Mouse (Mus musculus): ENCODE measurements at regions not wholly inside any gene's neighbourhood (a gene's known extent, or its start where the extent isn't known, plus 50 kb on each side); places are given as distances from the start of the nearest gene placed in this dataset.
A peak's percentile ranks its signal among the peaks of the same experiment; 100 is the strongest.

DNA sequence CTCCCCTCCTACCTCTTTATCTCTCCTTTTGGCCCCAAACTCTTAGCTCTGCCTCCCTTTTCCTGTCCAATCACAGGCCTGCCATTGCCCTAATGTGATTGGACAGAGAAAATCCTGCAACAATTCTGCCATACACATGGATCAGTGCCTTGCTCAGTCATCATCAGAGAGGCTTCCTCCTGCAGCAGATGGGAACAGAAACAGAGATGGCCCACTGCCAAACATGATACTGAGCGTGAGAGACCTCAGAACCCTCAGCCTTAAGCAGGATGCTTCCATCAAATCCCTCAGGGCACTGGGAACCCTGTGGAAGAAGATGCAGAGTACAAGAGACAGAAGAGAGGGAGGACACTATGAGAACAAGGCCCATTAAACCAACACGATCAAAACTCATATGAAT, 62.8 kb upstream of the Cacna2d3 start:
- Histone ChIP-seq H3K9me3 (ENCODE audit: low read length) (no peaks in the 10 kb centered on the region), H3K9ac (replicated peaks; ENCODE audit: low read length, poor library complexity, severe bottlenecking) (no peak overlapping the region), H3K27ac (ENCODE audit: low read depth, low read length) (no peak overlapping the region), H3K27me3 (ENCODE audit: insufficient read depth, low read length) (no peaks in the 10 kb centered on the region), H3K4me2 (ENCODE audit: low read depth, low read length, poor library complexity, severe bottlenecking) (no peak overlapping the region), H3K36me3 (ENCODE audit: insufficient read depth, low read length) (no peaks in the 10 kb centered on the region), H3K4me3 (ENCODE audit: low read depth, low read length) (no peak overlapping the region), H3K4me1 (ENCODE audit: insufficient read depth, low read length) (no peaks in the 10 kb centered on the region)
- WGBS: 80% methylated on average over 2 of the region's 2 CpGs
- TF ChIP-seq CTCF (IDR thresholded peaks at IDR 0.05): no peak
- ATAC-seq (ENCODE audit: low FRiP score): no peak
- DNase-seq (ENCODE audit: low spot score): peak; percentile 10

GRCm38 (mm10) chr14:29786431-29786830, 64.8 kb upstream of the Cacna2d3 start:
- Histone ChIP-seq H3K4me3 (ENCODE audit: low read depth, low read length) (no peak overlapping the region), H3K4me2 (ENCODE audit: low read depth, low read length, poor library complexity, severe bottlenecking) (no peak overlapping the region), H3K27me3 (ENCODE audit: insufficient read depth, low read length) (no peaks in the 10 kb centered on the region), H3K36me3 (ENCODE audit: insufficient read depth, low read length) (no peaks in the 10 kb centered on the region), H3K9ac (replicated peaks; ENCODE audit: low read length, poor library complexity, severe bottlenecking) (no peak overlapping the region), H3K4me1 (ENCODE audit: insufficient read depth, low read length) (no peaks in the 10 kb centered on the region), H3K27ac (ENCODE audit: low read depth, low read length) (no peak overlapping the region), H3K9me3 (ENCODE audit: low read length) (no peaks in the 10 kb centered on the region)
- DNase-seq (ENCODE audit: low spot score): no peak
- 86% methylated on average over 3 of the region's 3 CpGs for WGBS
- no peak for ATAC-seq (ENCODE audit: low FRiP score)
- no peak for TF ChIP-seq CTCF (IDR thresholded peaks at IDR 0.05)

GRCm38 (mm10) chr14:29787796-29788195, 66.1 kb upstream of the Cacna2d3 start:
- H3K9ac ChIP-seq (replicated peaks; ENCODE audit: low read length, poor library complexity, severe bottlenecking): no peak overlapping the region
- 50% methylated on average over 7 of the region's 7 CpGs for WGBS
- H3K27me3 ChIP-seq (ENCODE audit: insufficient read depth, low read length): no peaks in the 10 kb centered on the region
- no peaks in the 10 kb centered on the region for H3K9me3 ChIP-seq (ENCODE audit: low read length)
- DNase-seq (ENCODE audit: low spot score) (no peak), ATAC-seq (ENCODE audit: low FRiP score) (no peak)
- no peak overlapping the region for H3K27ac ChIP-seq (ENCODE audit: low read depth, low read length)
- TF ChIP-seq CTCF (IDR thresholded peaks at IDR 0.05): no peak
- no peak overlapping the region for H3K4me2 ChIP-seq (ENCODE audit: low read depth, low read length, poor library complexity, severe bottlenecking)
- no peaks in the 10 kb centered on the region for H3K4me1 ChIP-seq (ENCODE audit: insufficient read depth, low read length)
- H3K36me3 ChIP-seq (ENCODE audit: insufficient read depth, low read length): no peaks in the 10 kb centered on the region
- H3K4me3 ChIP-seq (ENCODE audit: low read depth, low read length): no peak overlapping the region

- 43% methylated on average over 7 of the region's 7 CpGs for WGBS
- H3K4me2 ChIP-seq (ENCODE audit: low read depth, low read length, poor library complexity, severe bottlenecking): no peak overlapping the region
- TF ChIP-seq CTCF (IDR thresholded peaks at IDR 0.05): no peak
- DNase-seq (ENCODE audit: low spot score) (no peak), ATAC-seq (ENCODE audit: low FRiP score) (no peak)
- no peaks in the 10 kb centered on the region for H3K27me3 ChIP-seq (ENCODE audit: insufficient read depth, low read length)
- H3K27ac ChIP-seq (ENCODE audit: low read depth, low read length): no peak overlapping the region
- no peaks in the 10 kb centered on the region for H3K9me3 ChIP-seq (ENCODE audit: low read length)
- no peaks in the 10 kb centered on the region for H3K4me1 ChIP-seq (ENCODE audit: insufficient read depth, low read length)
- no peak overlapping the region for H3K9ac ChIP-seq (replicated peaks; ENCODE audit: low read length, poor library complexity, severe bottlenecking)
- H3K4me3 ChIP-seq (ENCODE audit: low read depth, low read length): no peak overlapping the region
- no peaks in the 10 kb centered on the region for H3K36me3 ChIP-seq (ENCODE audit: insufficient read depth, low read length)
These were observed 66.7 kb upstream of the Cacna2d3 start for GRCm38 (mm10) chr14:29788351-29788750.

- Histone ChIP-seq H3K9me3 (ENCODE audit: low read length) (no peaks in the 10 kb centered on the region), H3K9ac (replicated peaks; ENCODE audit: low read length, poor library complexity, severe bottlenecking) (no peak overlapping the region), H3K36me3 (ENCODE audit: insufficient read depth, low read length) (no peaks in the 10 kb centered on the region), H3K4me3 (ENCODE audit: low read depth, low read length) (no peak overlapping the region), H3K27ac (ENCODE audit: low read depth, low read length) (no peak overlapping the region), H3K4me1 (ENCODE audit: insufficient read depth, low read length) (no peaks in the 10 kb centered on the region), H3K4me2 (ENCODE audit: low read depth, low read length, poor library complexity, severe bottlenecking) (no peak overlapping the region), H3K27me3 (ENCODE audit: insufficient read depth, low read length) (no peaks in the 10 kb centered on the region)
- no peak for TF ChIP-seq CTCF (IDR thresholded peaks at IDR 0.05)
- no peak for ATAC-seq (ENCODE audit: low FRiP score)
- 31% methylated on average over 2 of the region's 2 CpGs for WGBS
- DNase-seq (ENCODE audit: low spot score): no peak
These were observed 73.7 kb upstream of the Cacna2d3 start for GRCm38 (mm10) chr14:29795325-29795724.

DNA sequence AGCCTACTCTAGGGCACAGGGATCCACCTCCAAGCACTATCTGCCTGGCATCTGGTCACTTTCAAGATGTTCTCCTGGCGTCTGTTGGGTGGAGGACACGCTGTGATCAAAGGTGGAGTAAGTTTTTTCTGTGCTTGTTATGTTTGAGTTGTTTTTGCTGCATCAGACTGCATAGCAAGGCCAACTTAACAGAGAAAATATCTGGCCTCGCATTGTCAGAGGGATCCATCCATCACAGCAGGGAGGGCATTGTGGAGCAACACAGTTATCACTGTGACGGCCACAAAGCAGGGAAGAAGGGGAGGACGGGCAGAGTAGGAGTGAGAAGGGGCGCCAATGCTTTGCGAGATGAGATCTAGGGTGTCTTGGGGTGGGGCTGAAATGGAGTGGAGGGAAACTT, 74.7 kb upstream of the Cacna2d3 start:
- TF ChIP-seq CTCF (IDR thresholded peaks at IDR 0.05): no peak
- DNase-seq (ENCODE audit: low spot score): no peak
- H3K9ac ChIP-seq (replicated peaks; ENCODE audit: low read length, poor library complexity, severe bottlenecking): no peak overlapping the region
- no peaks in the 10 kb centered on the region for H3K27me3 ChIP-seq (ENCODE audit: insufficient read depth, low read length)
- H3K4me2 ChIP-seq (ENCODE audit: low read depth, low read length, poor library complexity, severe bottlenecking): no peak overlapping the region
- no peaks in the 10 kb centered on the region for H3K4me1 ChIP-seq (ENCODE audit: insufficient read depth, low read length)
- H3K27ac ChIP-seq (ENCODE audit: low read depth, low read length): no peak overlapping the region
- H3K36me3 ChIP-seq (ENCODE audit: insufficient read depth, low read length): no peaks in the 10 kb centered on the region
- no peak for ATAC-seq (ENCODE audit: low FRiP score)
- no peak overlapping the region for H3K4me3 ChIP-seq (ENCODE audit: low read depth, low read length)
- 74% methylated on average over 7 of the region's 7 CpGs for WGBS
- H3K9me3 ChIP-seq (ENCODE audit: low read length): no peaks in the 10 kb centered on the region
